Mouse (Mus musculus) splenic B cell, adult 2 months (primary cell): ENCODE results near the gene Hist2h2aa1.
A peak's percentile ranks its signal among the peaks of the same experiment; 100 is the strongest.
"Not testable (repeated sequence)": the region's sequence is repeated elsewhere in the genome, so short reads cannot be mapped to it uniquely, and the experiment has no call there.

Source experiments
- DNase-seq: peaks from one replicate; pipeline ENCODE4 v3.0.0-alpha.2; 2011; ENCODE audit warnings: low read depth, low spot score
- H3K27me3 ChIP-seq: 2 replicates; pipeline ENCODE4 v1.6.1; 2012; ENCODE audit warnings: mild to moderate bottlenecking, low read length, moderate library complexity, mixed read lengths; ENCODE audit not compliant: control insufficient read depth, poor library complexity, insufficient read depth, severe bottlenecking
- H3K36me3 ChIP-seq: 2 replicates; pipeline ENCODE4 v1.6.1; 2012; ENCODE audit warnings: mild to moderate bottlenecking, low read length, moderate library complexity, mixed read lengths; ENCODE audit not compliant: control insufficient read depth, poor library complexity, insufficient read depth, severe bottlenecking

Hist2h2aa1 gene

GRCm38 (mm10) chr3:96269511-96270474, 24.5 kb downstream of the Hist2h2aa1 start, which contains the start of gene Hist2h2bb:
Gene Hist2h2bb (plus strand): TSS chr3:96269752.
- Histone ChIP-seq H3K36me3 (no peaks in the 10 kb centered on the region), H3K27me3 (no peaks in the 10 kb centered on the region)
- DNase-seq = peak; percentile 98

- H3K36me3 ChIP-seq = no peaks in the 10 kb centered on the region
- H3K27me3 ChIP-seq = no peaks in the 10 kb centered on the region
- DNase-seq = peak; percentile 21
Measured at GRCm38 (mm10) chr3:96273591-96274465, 28.5 kb downstream of the Hist2h2aa1 start.

GRCm38 (mm10) chr3:96277428-96277799, 32.1 kb downstream of the Hist2h2aa1 start:
- Histone ChIP-seq H3K27me3 (no peaks in the 10 kb centered on the region), H3K36me3 (no peaks in the 10 kb centered on the region)
- DNase-seq = peak; percentile 78

GRCm38 (mm10) chr3:96277800-96278624, 32.7 kb downstream of the Hist2h2aa1 start:
- no peaks in the 10 kb centered on the region for H3K27me3 ChIP-seq
- DNase-seq = peak; percentile 96
- no peaks in the 10 kb centered on the region for H3K36me3 ChIP-seq

GRCm38 (mm10) chr3:96280660-96281059, 35.4 kb downstream of the Hist2h2aa1 start:
- H3K36me3 ChIP-seq = no peaks in the 10 kb centered on the region
- DNase-seq = no peak
- no peaks in the 10 kb centered on the region for H3K27me3 ChIP-seq

- peak; percentile 38 for DNase-seq
- no peaks in the 10 kb centered on the region for H3K27me3 ChIP-seq
- H3K36me3 ChIP-seq = no peaks in the 10 kb centered on the region
Measured at GRCm38 (mm10) chr3:96284457-96284856, 39.2 kb downstream of the Hist2h2aa1 start.

GRCm38 (mm10) chr3:96287334-96287733, 42.0 kb downstream of the Hist2h2aa1 start:
- H3K27me3 ChIP-seq, H3K36me3 ChIP-seq: not testable (repeated sequence)
- peak; percentile 30 for DNase-seq

GRCm38 (mm10) chr3:96289201-96289600, 43.9 kb downstream of the Hist2h2aa1 start:
- no peaks in the 10 kb centered on the region for H3K36me3 ChIP-seq
- DNase-seq = no peak
- no peaks in the 10 kb centered on the region for H3K27me3 ChIP-seq

- DNase-seq, H3K36me3 ChIP-seq, H3K27me3 ChIP-seq: not testable (repeated sequence)
Measured at GRCm38 (mm10) chr3:96290727-96291126, 45.4 kb downstream of the Hist2h2aa1 start.

- DNase-seq = no peak
- no peaks in the 10 kb centered on the region for H3K36me3 ChIP-seq
- no peaks in the 10 kb centered on the region for H3K27me3 ChIP-seq
Measured at GRCm38 (mm10) chr3:96292641-96293040, 47.3 kb downstream of the Hist2h2aa1 start.

GRCm38 (mm10) chr3:96293368-96293767, 48.1 kb downstream of the Hist2h2aa1 start:
- Histone ChIP-seq H3K36me3 (no peaks in the 10 kb centered on the region), H3K27me3 (no peaks in the 10 kb centered on the region)
- DNase-seq = no peak

GRCm38 (mm10) chr3:96293787-96294186, 48.5 kb downstream of the Hist2h2aa1 start, which contains the start of gene Fcgr1:
Gene Fcgr1 (minus strand): TSS chr3:96293969.
- Histone ChIP-seq H3K27me3 (no peaks in the 10 kb centered on the region), H3K36me3 (no peaks in the 10 kb centered on the region)
- DNase-seq = peak; percentile 35
